Mouse (Mus musculus) embryonic facial prominence, embryonic 10.5 days (tissue): ENCODE measurements around the gene Fbxw17. TPM values are rescaled to one million over a fixed set of nuclear protein-coding genes. Genes with fewer than 3 reads are reported as not detected.
"Not testable (repeated sequence)": the region's sequence is repeated elsewhere in the genome, so short reads cannot be mapped to it uniquely, and the experiment has no call there.

ENCODE experiments used
- DNase-seq: peaks from one replicate; pipeline ENCODE4 v3.0.0-alpha.2; 2017; ENCODE audit warnings: low spot score
- H3K27ac ChIP-seq: fragments of 300-500 bp; sonication (generic); replicated peaks from 2 replicates; pipeline ENCODE4 v1.5.1; 2016; ENCODE audit warnings: mild to moderate bottlenecking
- H3K27me3 ChIP-seq: fragments of 300-500 bp; sonication (generic); replicated peaks from 2 replicates; pipeline ENCODE4 v1.6.1; 2016; ENCODE audit warnings: low read depth, mild to moderate bottlenecking; ENCODE audit not compliant: poor library complexity, severe bottlenecking
- H3K36me3 ChIP-seq: fragments of 300-500 bp; sonication (generic); replicated peaks from 2 replicates; pipeline ENCODE4 v1.6.1; 2016; ENCODE audit warnings: mild to moderate bottlenecking, moderate library complexity
- H3K4me1 ChIP-seq: fragments of 300-500 bp; sonication (generic); 2 replicates; pipeline ENCODE4 v1.6.1; 2016
- H3K4me3 ChIP-seq: fragments of 300-500 bp; sonication (generic); 2 replicates; pipeline ENCODE4 v1.5.1; 2016; ENCODE audit warnings: mild to moderate bottlenecking, moderate library complexity
- H3K9me3 ChIP-seq: fragments of 300-500 bp; sonication (generic); 2 replicates; pipeline ENCODE4 v1.6.1; 2016; ENCODE audit warnings: mild to moderate bottlenecking
- WGBS: fragments of 180-500 bp; shearing (Covaris S2); methylation state at CpG from one replicate; pipeline ENCODE4 v1.1.7; 2016; 5-methylcytosine and 5-hydroxymethylcytosine counted together
- polyA plus RNA-seq: library from polyadenylated mRNA; unstranded; fragments of >200 nt; fragmentation: Nextera tagmentation; extraction: Ambion mirVana; gene quantifications from 2 replicates; pipeline ENCODE4 v1.2.1, GENCODE M21; 2016

The Fbxw17 gene
- polyA plus RNA-seq = 26.3 and 33.6 TPM in 2 replicates

- Histone ChIP-seq H3K9me3 (no peaks in the 10 kb centered on the region), H3K27ac (peak within 1 kb of the TSS; percentile 91), H3K27me3 (no peaks in the 10 kb centered on the region), H3K4me3 (peak within 1 kb of the TSS; percentile 91), H3K4me1 (peaks cover 9% of the 10 kb centered on the region), H3K36me3 (peaks cover 26% of the 10 kb centered on the region)
- 12% methylated on average over 35 of the region's 35 CpGs for WGBS
- peak; percentile 84 for DNase-seq
These were observed at the start of gene Fbxw17 for GRCm38 (mm10) chr13:50417389-50418183. Gene Fbxw17, plus strand, starts transcription at chr13:50417864.

- WGBS = 65% methylated on average over 5 of the region's 5 CpGs
- not testable (repeated sequence) for H3K36me3 ChIP-seq, H3K27me3 ChIP-seq, H3K4me1 ChIP-seq, DNase-seq, H3K27ac ChIP-seq, H3K9me3 ChIP-seq, H3K4me3 ChIP-seq
These were observed 44.5 kb upstream of the Fbxw17 start for GRCm38 (mm10) chr13:50372934-50373705.

GRCm38 (mm10) chr13:50389146-50389545 lies 28.5 kb upstream of the Fbxw17 start:
- not testable (repeated sequence) for H3K27ac ChIP-seq, H3K4me1 ChIP-seq, H3K4me3 ChIP-seq, DNase-seq, H3K36me3 ChIP-seq, H3K9me3 ChIP-seq, H3K27me3 ChIP-seq

GRCm38 (mm10) chr13:50418421-50418820 lies 757 bp downstream of the Fbxw17 start:
- Histone ChIP-seq H3K36me3 (peaks cover 34% of the 10 kb centered on the region), H3K27me3 (no peaks in the 10 kb centered on the region), H3K4me3 (peak overlapping the region; percentile 91), H3K4me1 (peaks cover 9% of the 10 kb centered on the region), H3K27ac (0 out of 2 replicates have a peak overlapping the region, but pooled peaks have one; percentile 91), H3K9me3 (no peaks in the 10 kb centered on the region)
- DNase-seq = no peak
- WGBS = 49% methylated on average over 3 of the region's 3 CpGs

GRCm38 (mm10) chr13:50423625-50424209 lies 6.1 kb downstream of the Fbxw17 start:
- no peak for DNase-seq
- H3K9me3 ChIP-seq = no peaks in the 10 kb centered on the region
- peaks cover 87% of the 10 kb centered on the region for H3K36me3 ChIP-seq
- H3K27ac ChIP-seq = no peak overlapping the region
- H3K4me3 ChIP-seq = no peak overlapping the region
- H3K4me1 ChIP-seq = peaks cover 5% of the 10 kb centered on the region
- no peaks in the 10 kb centered on the region for H3K27me3 ChIP-seq
- 92% methylated on average over 8 of the region's 8 CpGs for WGBS

GRCm38 (mm10) chr13:50424517-50424916 lies 6.9 kb downstream of the Fbxw17 start:
- H3K9me3 ChIP-seq = no peaks in the 10 kb centered on the region
- H3K36me3 ChIP-seq = peaks cover 95% of the 10 kb centered on the region
- WGBS = 91% methylated on average over 2 of the region's 2 CpGs
- H3K27me3 ChIP-seq = no peaks in the 10 kb centered on the region
- DNase-seq = no peak
- H3K4me3 ChIP-seq = no peak overlapping the region
- H3K27ac ChIP-seq = no peak overlapping the region
- peaks cover 4% of the 10 kb centered on the region; the same call in 1 of the 2 replicates for H3K4me1 ChIP-seq

GRCm38 (mm10) chr13:50426686-50427085 lies 9.0 kb downstream of the Fbxw17 start:
- H3K27ac ChIP-seq = no peak overlapping the region
- peaks cover 96% of the 10 kb centered on the region for H3K36me3 ChIP-seq
- no peaks in the 10 kb centered on the region for H3K9me3 ChIP-seq
- DNase-seq = no peak
- no peak overlapping the region for H3K4me3 ChIP-seq
- H3K4me1 ChIP-seq = peaks cover 4% of the 10 kb centered on the region; the same call in 1 of the 2 replicates
- WGBS = 85% methylated on average over 4 of the region's 4 CpGs
- no peaks in the 10 kb centered on the region for H3K27me3 ChIP-seq

- 81% methylated on average over 2 of the region's 2 CpGs for whole genome bisulfite sequencing
- H3K9me3 ChIP-seq = no peaks in the 10 kb centered on the region
- no peak for DNase-seq
These were observed 26.1 kb downstream of the Fbxw17 start, which contains the start of gene Gm47429 for GRCm38 (mm10) chr13:50443812-50444211. Gene Gm47429, minus strand, starts transcription at chr13:50443912.

GRCm38 (mm10) chr13:50445261-50445660 lies 27.6 kb downstream of the Fbxw17 start:
- no peaks in the 10 kb centered on the region for H3K4me1 ChIP-seq
- no peak for DNase-seq
- WGBS = 41% methylated on average over 4 of the region's 4 CpGs
- no peak overlapping the region for H3K27ac ChIP-seq
- no peak overlapping the region for H3K4me3 ChIP-seq
- no peaks in the 10 kb centered on the region for H3K9me3 ChIP-seq
- H3K36me3 ChIP-seq = no peaks in the 10 kb centered on the region
- no peaks in the 10 kb centered on the region for H3K27me3 ChIP-seq

More at GRCm38 (mm10) chr13:50443812-50444211, 26.1 kb downstream of the Fbxw17 start, which contains the start of gene Gm47429:
- Histone ChIP-seq H3K27me3 (no peaks in the 10 kb centered on the region), H3K27ac (no peak within 1 kb of the TSS), H3K4me1 (no peaks in the 10 kb centered on the region), H3K4me3 (no peak within 1 kb of the TSS), H3K36me3 (no peaks in the 10 kb centered on the region)

- not testable (repeated sequence) for H3K36me3 ChIP-seq, H3K9me3 ChIP-seq, H3K4me3 ChIP-seq, DNase-seq, H3K27me3 ChIP-seq, H3K27ac ChIP-seq, H3K4me1 ChIP-seq
- WGBS = 69% methylated on average over 9 of the region's 9 CpGs
These were observed 34.6 kb downstream of the Fbxw17 start for GRCm38 (mm10) chr13:50452266-50452665.

- Histone ChIP-seq H3K27ac (no peak overlapping the region), H3K4me3 (no peak overlapping the region), H3K4me1 (no peaks in the 10 kb centered on the region), H3K36me3 (no peaks in the 10 kb centered on the region), H3K27me3 (no peaks in the 10 kb centered on the region), H3K9me3 (no peaks in the 10 kb centered on the region)
- DNase-seq = no peak
- WGBS = 37% methylated on average over 4 of the region's 4 CpGs
These were observed 35.8 kb downstream of the Fbxw17 start for GRCm38 (mm10) chr13:50453426-50453825.

GRCm38 (mm10) chr13:50460433-50460832 lies 42.8 kb downstream of the Fbxw17 start:
- not testable (repeated sequence) for H3K27me3 ChIP-seq, H3K36me3 ChIP-seq, H3K4me1 ChIP-seq, H3K27ac ChIP-seq, H3K4me3 ChIP-seq, H3K9me3 ChIP-seq, DNase-seq
- WGBS = 65% methylated on average over 2 of the region's 2 CpGs
